Comparison of ENCODE assay signal across 8 mouse cellular contexts in the genomic region with DNA sequence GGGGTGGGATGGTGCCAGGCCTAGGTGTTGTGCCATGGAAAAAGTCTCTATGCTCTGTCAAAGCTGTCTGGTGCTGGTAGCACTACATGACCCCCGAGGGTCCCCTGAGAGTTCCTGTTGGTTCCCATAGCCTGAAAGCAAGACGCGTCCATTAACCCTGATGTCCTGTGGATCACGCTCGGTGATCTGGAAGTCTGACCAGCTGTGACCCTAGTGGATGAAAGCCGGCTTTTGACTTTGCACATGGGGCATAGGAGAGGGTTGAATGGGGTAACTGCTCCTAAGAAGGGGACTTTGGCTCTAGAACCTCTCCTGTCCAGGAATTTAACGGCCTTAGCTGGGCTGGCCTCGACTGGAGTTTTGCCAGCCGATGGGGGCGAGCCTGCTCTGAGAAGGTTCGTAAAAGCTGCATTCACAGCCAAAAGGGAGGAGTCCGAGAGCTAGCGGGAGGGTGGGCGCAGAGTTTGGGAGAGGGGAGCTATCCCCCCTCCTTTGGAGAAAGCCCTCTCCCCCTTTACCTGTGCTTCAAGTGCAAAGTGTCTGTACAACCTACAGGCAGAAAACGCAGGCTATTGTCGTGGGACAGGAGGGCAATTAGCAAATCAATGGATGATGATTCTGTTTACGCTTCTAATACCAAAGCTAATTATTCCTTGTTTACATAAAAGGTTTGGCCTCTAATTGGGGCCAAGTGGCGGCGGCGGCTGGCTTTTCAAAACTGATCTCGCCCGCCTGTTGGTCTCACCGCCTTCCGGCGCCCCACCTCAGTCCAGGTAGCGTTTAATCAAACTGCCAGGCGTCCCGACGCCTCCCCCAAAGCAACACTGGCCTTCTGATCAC. TPM values are rescaled to one million over a fixed set of nuclear protein-coding genes. Genes with fewer than 3 reads are reported as not detected.
A peak's percentile ranks its signal among the peaks of the same experiment; 100 is the strongest.
DNase-seq lines count a peak whose midpoint lies in the region; ATAC-seq and TF ChIP-seq lines count a peak whose summit lies in the region.

No protein-coding gene starts in this region.

- peaks cover 11% of the 10 kb centered on the region; the same call in 1 of the 2 replicates for H3K4me1 ChIP-seq in heart, embryonic 11.5 days (ENCODE audit: control insufficient read depth, insufficient read depth, low read length)
- peaks cover 0 to 16% of the 10 kb centered on the region in 2 experiments; a peak in 2 of 4 replicates for H3K4me1 ChIP-seq in ES-E14 (ENCODE audit: control insufficient read depth in 2 of 2, insufficient read depth in 2 of 2, low read length in 2 of 2, poor library complexity in 1 of 2)
- H3K4me1 ChIP-seq in forebrain, postnatal 0 days (ENCODE audit: insufficient read depth): peaks cover 11% of the 10 kb centered on the region; the same call in 1 of the 2 replicates
- peaks cover 64% of the 10 kb centered on the region for H3K4me1 ChIP-seq in midbrain, embryonic 10.5 days

- peak overlapping the region; percentile 98 for H3K4me2 ChIP-seq in heart, embryonic 11.5 days
- peak overlapping the region; percentile 94 for H3K4me2 ChIP-seq in forebrain, postnatal 0 days (ENCODE audit: low read depth)

- intact Hi-C loops in heart, postnatal 14 days (cut with DNase I): no loop called here

- peak overlapping the region; percentile 61 for H3K4me3 ChIP-seq in heart, embryonic 11.5 days (ENCODE audit: low read depth, low read length)
- H3K4me3 ChIP-seq in ES-E14 (ENCODE audit: insufficient read depth in 1 of 2, low read depth in 1 of 2, low read length in 2 of 2, poor library complexity in 1 of 2, severe bottlenecking in 1 of 2): peak overlapping the region; percentile 39 to 60; a peak in 3 of 4 replicates
- H3K4me3 ChIP-seq in forebrain, postnatal 0 days (ENCODE audit: low read depth, low read length): peak overlapping the region; percentile 59
- peak overlapping the region; percentile 60 for H3K4me3 ChIP-seq in midbrain, embryonic 10.5 days

- no peak overlapping the region for H3K9ac ChIP-seq in heart, embryonic 11.5 days (ENCODE audit: low read depth, low read length)
- no peak overlapping the region for H3K9ac ChIP-seq in ES-E14 (ENCODE audit: insufficient read depth, low read depth, low read length, poor library complexity, severe bottlenecking)
- H3K9ac ChIP-seq in forebrain, postnatal 0 days: peak overlapping the region; percentile 87

- H3K36me3 ChIP-seq in heart, embryonic 11.5 days (ENCODE audit: control insufficient read depth, insufficient read depth, low read length): no peaks in the 10 kb centered on the region
- no peaks in the 10 kb centered on the region for H3K36me3 ChIP-seq in ES-E14 (ENCODE audit: control insufficient read depth, insufficient read depth, low read length, poor library complexity, severe bottlenecking)
- H3K36me3 ChIP-seq in forebrain, postnatal 0 days (ENCODE audit: insufficient read depth): no peaks in the 10 kb centered on the region
- H3K36me3 ChIP-seq in midbrain, embryonic 10.5 days: peaks cover 43% of the 10 kb centered on the region

- in situ Hi-C loops in ES-E14 (cut with MboI; ENCODE audit: low sequenced_read_pairs in 2 of 2, unreplicated experiment in 2 of 2): no loop called here

- 3% methylated on average over 29 of the region's 29 CpGs for WGBS in heart, embryonic 11.5 days (ENCODE audit: insufficient replicate concordance)
- 5% methylated on average over 29 of the region's 29 CpGs for WGBS in forebrain, postnatal 0 days
- WGBS in midbrain, embryonic 10.5 days: 3% methylated on average over 29 of the region's 29 CpGs

- no peaks in the 10 kb centered on the region; the same call in 1 of the 2 replicates for H3K9me3 ChIP-seq in heart, embryonic 11.5 days (replicated peaks; ENCODE audit: control insufficient read depth, low read length)
- no peaks in the 10 kb centered on the region for H3K9me3 ChIP-seq in ES-E14 (ENCODE audit: control insufficient read depth, insufficient read depth, low read depth, low read length)
- no peaks in the 10 kb centered on the region for H3K9me3 ChIP-seq in forebrain, postnatal 0 days (ENCODE audit: low read length)
- peaks cover 14% of the 10 kb centered on the region for H3K9me3 ChIP-seq in midbrain, embryonic 10.5 days (replicated peaks)

- no peak for TF ChIP-seq CTCF in forebrain, postnatal 0 days (IDR thresholded peaks at IDR 0.05; ENCODE audit: low read depth)

- no peak overlapping the region for H3K27ac ChIP-seq in heart, embryonic 11.5 days (ENCODE audit: low read depth, low read length)
- H3K27ac ChIP-seq in ES-E14 (ENCODE audit: insufficient read depth, low read depth, low read length, poor library complexity, severe bottlenecking): no peak overlapping the region
- no peak overlapping the region; the same call in 1 of the 2 replicates for H3K27ac ChIP-seq in forebrain, postnatal 0 days (ENCODE audit: low read depth, low read length)
- H3K27ac ChIP-seq in midbrain, embryonic 10.5 days (replicated peaks): peak overlapping the region; percentile 91

- DNase-seq in heart, postnatal 14 days: no peak
- DNase-seq in ES-E14 (ENCODE audit: low read depth, low spot score): no peak
- DNase-seq in forebrain, postnatal 0 days: peak; percentile 25
- peak; percentile 57 for DNase-seq in midbrain, embryonic 10.5 days (ENCODE audit: low spot score)
- no peak for DNase-seq in thymus, postnatal 36 days
- no peak for DNase-seq in right cerebral cortex, postnatal 10 days (ENCODE audit: low spot score in 2 of 2)

- H3K27me3 ChIP-seq in heart, embryonic 11.5 days (ENCODE audit: control insufficient read depth, insufficient read depth, low read length): peaks cover 73% of the 10 kb centered on the region
- peaks cover 10% of the 10 kb centered on the region; the same call in 1 of the 2 replicates for H3K27me3 ChIP-seq in forebrain, postnatal 0 days (ENCODE audit: insufficient read depth, low read length)
- peaks cover 85% of the 10 kb centered on the region for H3K27me3 ChIP-seq in midbrain, embryonic 10.5 days (ENCODE audit: low read depth, poor library complexity, severe bottlenecking)

- ATAC-seq in heart, embryonic 11.5 days (replicated peaks; ENCODE audit: insufficient number of reproducible peaks, low FRiP score, low TSS enrichment): no peak
- ATAC-seq in forebrain, postnatal 0 days: no peak
- no peak for ATAC-seq in megakaryocyte progenitor cell, adult 5-6 weeks (replicated peaks; ENCODE audit: poor library complexity)

TF ChIP-seq in ES-E14, 5 proteins besides CTCF, POLR2A, EP300 and RAD21:
- TF ChIP-seq ZNF384 (IDR thresholded peaks at IDR 0.05; ENCODE audit: low read depth, low read length) (no peak), HCFC1 (IDR thresholded peaks at IDR 0.05; ENCODE audit: borderline replicate concordance, insufficient read depth, low read length) (no peak), CHD2 (IDR thresholded peaks at IDR 0.05; ENCODE audit: low read depth, low read length) (no peak), MAFK (IDR thresholded peaks at IDR 0.05; ENCODE audit: insufficient read depth, low read depth, low read length) (no peak), ZC3H11A (IDR thresholded peaks at IDR 0.05; ENCODE audit: borderline replicate concordance, low read depth, low read length) (no peak)

RNA-seq across cellular contexts. Expression of a gene that starts 35.0 kb away (rescaled TPM):
- polyA plus RNA-seq in heart, embryonic 11.5 days (2014; fragmentation: Nextera tagmentation; extraction: Ambion mirVana): 0.14 and 0.23 TPM in 2 replicates
- total RNA-seq in heart, postnatal 14 days (2021): not detected
- total RNA-seq in ES-E14 (2012; rRNA removed): 6.0 and 7.5 TPM in 2 replicates
- total RNA-seq in forebrain, postnatal 0 days (2014; rRNA removed): 4.4 and 6.1 TPM in 2 replicates
- polyA plus RNA-seq in forebrain, postnatal 0 days (2015; fragmentation: Nextera tagmentation; extraction: Ambion mirVana): 4.1 and 8.1 TPM in 2 replicates
- polyA plus RNA-seq in midbrain, embryonic 10.5 days (2016; fragmentation: Nextera tagmentation; extraction: Ambion mirVana): 9.8 and 10.8 TPM in 2 replicates
- total RNA-seq in megakaryocyte progenitor cell, adult 5-6 weeks (2015): not detected in 2 replicates
- total RNA-seq in megakaryocyte progenitor cell, adult 5-6 weeks (2017): not detected in 2 replicates

RNA-seq across cellular contexts. Expression of a gene that starts 59.4 kb away (rescaled TPM):
- polyA plus RNA-seq in heart, embryonic 11.5 days (2014; fragmentation: Nextera tagmentation; extraction: Ambion mirVana): 0.90 and 1.3 TPM in 2 replicates
- total RNA-seq in heart, postnatal 14 days (2021): under 1 TPM; 0.80 to 0.84 TPM
- 0.09 and 0.11 TPM in 2 replicates for total RNA-seq in ES-E14 (2012; rRNA removed)
- 0.62 TPM in 2 replicates for total RNA-seq in forebrain, postnatal 0 days (2014; rRNA removed)
- 0.40 and 0.97 TPM in 2 replicates for polyA plus RNA-seq in forebrain, postnatal 0 days (2015; fragmentation: Nextera tagmentation; extraction: Ambion mirVana)
- 0.43 and 0.73 TPM in 2 replicates for polyA plus RNA-seq in midbrain, embryonic 10.5 days (2016; fragmentation: Nextera tagmentation; extraction: Ambion mirVana)
- total RNA-seq in megakaryocyte progenitor cell, adult 5-6 weeks (2015): not detected in 2 replicates
- total RNA-seq in megakaryocyte progenitor cell, adult 5-6 weeks (2017): not detected in 2 replicates

Comparison
In these comparisons a context has a peak if more than half of its experiments do, and no peak if none do; other contexts are left out.
1. DNase-seq: peak in forebrain, postnatal 0 days (single experiment) and midbrain, embryonic 10.5 days (single experiment); none in heart, postnatal 14 days (0 of 2), ES-E14 (single experiment), thymus, postnatal 36 days (0 of 2) and right cerebral cortex, postnatal 10 days (0 of 2).
2. Peak in every context shown above with its lines, with median percentiles within 50 percentile points of each other: H3K4me3 ChIP-seq.